Mouse (Mus musculus) 3134 (cell line): ENCODE measurements around the gene Phactr1.
"Not testable (repeated sequence)": the region's sequence is repeated elsewhere in the genome, so short reads cannot be mapped to it uniquely, and the experiment has no call there.

Experiments used
- DNase-seq: peaks from one replicate; pipeline ENCODE4 v3.0.0-alpha.2; 2011; ENCODE audit warnings: low spot score; ENCODE audit not compliant: insufficient read length; ENCODE audit errors: extremely low read depth

Phactr1 gene

GRCm38 (mm10) chr13:42920062-42920461 lies 239.6 kb downstream of the Phactr1 start:
- no peak for DNase-seq

- no peak for DNase-seq
Observed at GRCm38 (mm10) chr13:42921769-42922450, 241.5 kb downstream of the Phactr1 start.

GRCm38 (mm10) chr13:42927778-42928177 lies 247.4 kb downstream of the Phactr1 start:
- DNase-seq, result no peak

GRCm38 (mm10) chr13:42929529-42930235 lies 249.3 kb downstream of the Phactr1 start:
- no peak for DNase-seq

GRCm38 (mm10) chr13:42932046-42932445 lies 251.6 kb downstream of the Phactr1 start:
- no peak for DNase-seq

DNA sequence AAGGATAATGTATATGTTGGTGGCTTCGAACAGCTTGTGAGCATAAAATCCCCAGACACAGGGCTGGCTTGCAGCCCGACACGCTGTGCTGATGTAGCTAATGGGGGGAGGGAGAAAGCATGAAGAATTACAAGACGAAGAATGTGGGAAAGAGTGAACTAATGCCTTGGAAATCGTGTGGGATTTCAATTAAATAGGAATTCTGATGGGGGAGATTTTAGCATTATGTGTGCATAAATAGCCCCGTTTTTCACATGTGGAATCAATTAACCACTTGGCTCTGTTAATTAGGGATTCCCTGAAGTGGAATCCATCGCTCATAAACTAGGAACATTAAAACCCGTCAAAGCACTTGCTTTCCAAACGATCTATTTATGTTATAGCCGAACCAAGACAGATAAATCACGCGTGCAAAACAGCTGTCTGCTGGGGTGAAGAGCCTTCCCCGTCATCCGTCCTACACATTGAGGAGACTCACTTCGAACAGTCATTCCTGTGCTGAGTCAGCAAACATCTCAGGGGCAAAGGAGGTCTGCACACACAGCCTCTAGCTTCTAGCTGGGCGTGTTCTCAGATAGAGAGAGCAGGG lies 254.2 kb downstream of the Phactr1 start:
- no peak for DNase-seq

DNA sequence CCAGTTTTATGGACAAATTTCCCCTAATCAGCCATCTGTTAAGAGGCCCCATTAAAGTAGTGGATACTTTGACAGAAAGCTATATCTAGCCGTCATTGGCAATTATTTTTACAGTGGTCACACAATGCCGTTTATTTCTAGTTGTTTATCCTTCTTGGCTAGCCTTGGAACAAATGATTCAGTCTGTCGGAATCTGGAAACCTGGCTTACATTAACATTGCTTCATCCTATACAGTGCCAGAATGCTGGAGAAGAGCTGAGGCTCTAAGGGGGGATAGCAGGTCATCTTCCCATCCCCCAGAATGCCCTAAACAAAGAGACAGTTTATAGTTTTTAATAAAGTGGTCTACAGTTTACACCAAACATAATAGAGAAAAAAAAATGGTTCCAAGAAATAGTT lies 257.4 kb downstream of the Phactr1 start:
- DNase-seq, result no peak

DNA sequence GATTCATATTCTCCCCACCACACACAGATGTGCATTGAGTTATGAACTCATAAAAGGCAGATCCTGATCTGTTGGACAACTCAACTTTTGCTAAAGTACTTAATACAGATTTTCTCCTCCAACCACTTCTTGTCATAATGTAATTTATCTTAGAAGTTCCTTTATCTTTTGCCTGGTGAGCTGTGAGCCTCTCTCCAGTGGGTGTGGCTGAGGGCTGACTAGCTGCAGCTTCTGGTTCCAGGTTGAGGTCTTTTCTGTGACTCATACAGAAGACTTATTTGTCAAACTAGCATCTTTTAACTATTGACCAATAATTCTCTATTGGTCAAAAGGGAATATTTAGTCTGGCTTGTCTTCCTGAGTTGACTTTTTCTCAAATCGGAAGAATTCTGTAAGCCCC lies 257.9 kb downstream of the Phactr1 start:
- DNase-seq, result no peak

DNA sequence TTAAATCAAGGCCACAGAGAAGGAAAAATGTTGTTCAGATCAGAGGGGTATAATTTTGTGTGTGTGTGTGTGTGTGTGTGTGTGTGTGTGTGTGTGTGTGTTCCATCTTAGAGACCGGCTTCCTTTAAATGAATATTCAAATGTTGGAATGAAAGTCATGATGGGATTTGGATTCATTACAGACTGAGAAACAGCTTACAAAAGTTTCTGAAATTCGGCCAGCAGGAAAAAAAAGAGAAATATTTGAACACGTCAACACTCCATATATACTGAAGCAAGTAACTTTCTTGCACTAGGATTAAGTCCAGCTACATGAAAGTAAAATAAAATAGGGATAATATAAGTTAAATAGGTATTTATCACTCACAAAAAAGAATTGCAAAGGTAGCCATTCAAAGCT lies 259.8 kb downstream of the Phactr1 start:
- DNase-seq, result no peak

- DNase-seq, result no peak
Observed at GRCm38 (mm10) chr13:42944106-42944505, 263.7 kb downstream of the Phactr1 start.

- DNase-seq, result not testable (repeated sequence)
Observed at GRCm38 (mm10) chr13:42945201-42945600, 264.8 kb downstream of the Phactr1 start.

GRCm38 (mm10) chr13:42948717-42949265 lies 268.4 kb downstream of the Phactr1 start:
- DNase-seq, result no peak

- no peak for DNase-seq
Observed at GRCm38 (mm10) chr13:42949336-42949735, 268.9 kb downstream of the Phactr1 start.

DNA sequence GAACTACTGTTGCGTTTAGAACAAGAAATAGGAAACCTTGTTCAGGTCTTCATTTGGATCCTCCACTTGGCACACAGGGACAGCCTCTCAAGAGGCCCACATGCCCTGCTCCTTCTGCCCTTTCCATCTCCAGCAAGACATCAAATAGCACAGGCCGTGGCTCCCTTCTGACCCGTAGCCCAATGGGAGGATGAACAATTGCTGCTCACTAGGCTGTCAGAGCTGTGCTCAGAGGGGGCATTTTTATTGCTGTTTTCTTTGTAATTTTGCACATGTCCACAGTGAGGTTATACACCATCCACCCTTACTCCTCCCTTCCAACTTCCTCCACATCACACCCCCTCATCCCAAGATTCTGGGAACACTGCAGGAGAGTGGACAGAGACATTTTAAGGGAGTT lies 269.6 kb downstream of the Phactr1 start:
- no peak for DNase-seq

DNA sequence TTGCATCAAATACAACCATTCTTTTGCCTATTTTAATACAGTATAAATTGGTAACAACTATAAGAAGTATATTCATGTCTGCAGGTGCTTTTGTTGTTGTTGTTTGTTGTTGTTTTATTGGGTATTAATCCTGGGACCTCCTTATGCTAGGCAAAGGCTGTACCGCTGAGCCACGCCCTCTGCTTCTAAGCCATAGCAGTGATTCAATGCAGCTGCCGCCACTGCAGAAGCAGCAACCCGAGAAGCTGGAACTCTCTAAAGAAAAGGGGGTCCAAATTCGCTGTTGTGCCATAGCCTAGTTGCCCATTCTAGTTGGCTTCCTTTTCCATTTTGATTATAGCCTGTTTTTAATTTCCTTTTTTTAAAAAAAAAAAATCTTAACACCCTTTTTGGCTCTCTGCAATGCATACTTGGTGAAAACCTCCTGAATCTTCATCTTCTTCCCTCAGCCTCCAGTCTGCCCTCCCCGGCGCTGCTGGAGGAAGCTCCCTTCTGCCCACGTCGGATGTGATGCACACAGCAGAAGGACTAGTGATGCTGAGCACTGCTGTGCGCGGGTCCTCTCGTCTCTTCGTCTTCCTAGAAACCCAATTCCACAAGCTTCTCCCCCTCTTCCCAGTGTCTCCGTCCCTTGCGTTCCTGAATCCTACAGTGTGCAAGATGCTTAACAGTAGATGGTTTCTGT lies 271.8 kb downstream of the Phactr1 start:
- DNase-seq, result no peak

GRCm38 (mm10) chr13:42953071-42953470 lies 272.6 kb downstream of the Phactr1 start:
- DNase-seq, result no peak

DNA sequence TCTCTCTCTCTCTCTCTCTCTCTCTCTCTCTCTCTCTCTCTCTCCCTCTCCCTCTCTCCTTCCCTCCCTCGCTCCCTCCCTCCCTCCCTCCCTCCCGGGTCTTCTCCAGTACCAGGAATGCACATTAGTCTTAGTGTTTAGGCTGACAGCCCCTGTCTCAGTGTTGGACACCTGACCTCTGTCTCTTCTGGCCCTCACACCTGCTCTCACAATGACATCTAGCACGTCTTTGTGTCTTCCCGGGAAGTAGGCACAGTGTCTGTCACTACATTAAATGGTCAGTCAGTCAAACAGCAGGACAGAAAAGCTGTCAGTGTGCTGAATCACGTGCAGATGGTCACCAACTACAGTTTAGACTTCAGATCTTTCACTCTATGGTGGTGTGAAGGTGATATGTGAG lies 273.7 kb downstream of the Phactr1 start:
- DNase-seq, result no peak

- no peak for DNase-seq
Observed at GRCm38 (mm10) chr13:42956327-42956726, 275.9 kb downstream of the Phactr1 start.

GRCm38 (mm10) chr13:42957856-42958255 lies 277.4 kb downstream of the Phactr1 start:
- DNase-seq, result no peak

GRCm38 (mm10) chr13:42958867-42959266 lies 278.4 kb downstream of the Phactr1 start:
- DNase-seq, result no peak

- DNase-seq, result peak; percentile 27
Observed at GRCm38 (mm10) chr13:42961561-42961960, 281.1 kb downstream of the Phactr1 start.
